Mouse (Mus musculus): ENCODE data around the gene Car4.

DNA sequence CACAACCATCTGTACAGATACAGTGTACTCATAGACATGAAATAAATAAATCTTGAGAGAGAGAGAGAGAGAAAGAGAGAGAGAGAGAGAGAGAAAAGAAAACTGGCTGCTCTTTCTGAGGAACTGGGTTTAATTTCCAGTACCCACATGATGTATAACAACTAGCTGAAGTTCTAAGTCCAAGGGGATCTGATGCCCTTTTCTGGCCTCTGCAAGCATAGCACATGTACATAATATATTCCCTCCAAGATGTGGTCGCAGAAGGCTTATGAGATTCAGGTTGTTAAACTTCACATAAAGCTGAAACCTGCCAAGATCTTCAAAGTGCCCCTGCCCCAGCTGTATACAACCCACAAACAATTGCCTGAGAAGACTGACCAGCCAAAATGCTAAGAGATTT, 37.7 kb downstream of the Car4 start:
- TF ChIP-seq POLR2A (IDR thresholded peaks at IDR 0.05; ENCODE audit: insufficient read length, low read depth) (no peak), E2F4 (IDR thresholded peaks at IDR 0.05; ENCODE audit: insufficient read depth) (no peak), USF1 (IDR thresholded peaks at IDR 0.05; ENCODE audit: low read depth) (no peak), MYOD1 (IDR thresholded peaks at IDR 0.05; ENCODE audit: control insufficient read depth in 1 of 3, insufficient read length in 2 of 3, low read depth in 2 of 3) (no peak), REST (IDR thresholded peaks at IDR 0.05; ENCODE audit: insufficient read depth, insufficient read length) (no peak), TCF12 (IDR thresholded peaks at IDR 0.05; ENCODE audit: insufficient read depth, poor library complexity, severe bottlenecking) (no peak), MAX (IDR thresholded peaks at IDR 0.05; ENCODE audit: low read depth) (no peak), CEBPB (IDR thresholded peaks at IDR 0.05; ENCODE audit: insufficient read depth, poor library complexity, severe bottlenecking) (no peak)

Data from myocyte (in vitro differentiated cells).